Mouse (Mus musculus): ENCODE measurements around the gene Prex1.
"Not testable (repeated sequence)": the region's sequence is repeated elsewhere in the genome, so short reads cannot be mapped to it uniquely, and the experiment has no call there.

Gene Prex1

GRCm38 (mm10) chr2:166713690-166714426 is at the start of gene Prex1:
TSS of gene Prex1 (minus strand) at chr2:166713832.
- peak; percentile 94 for DNase-seq (ENCODE audit: low spot score in 2 of 2)

GRCm38 (mm10) chr2:166757969-166758368 is 44.3 kb upstream of the Prex1 start:
- no peak for DNase-seq (ENCODE audit: low spot score in 2 of 2)

- DNase-seq (ENCODE audit: low spot score in 2 of 2) = no peak
Measured at GRCm38 (mm10) chr2:166754760-166755159, 41.1 kb upstream of the Prex1 start.

- DNase-seq (ENCODE audit: low spot score in 2 of 2) = no peak
Measured at GRCm38 (mm10) chr2:166754194-166754593, 40.6 kb upstream of the Prex1 start.

GRCm38 (mm10) chr2:166750620-166751191 is 37.1 kb upstream of the Prex1 start:
- DNase-seq (ENCODE audit: low spot score in 2 of 2) = no peak

GRCm38 (mm10) chr2:166746261-166746913 is 32.8 kb upstream of the Prex1 start:
- DNase-seq (ENCODE audit: low spot score in 2 of 2) = not testable (repeated sequence)

GRCm38 (mm10) chr2:166745849-166746248 is 32.2 kb upstream of the Prex1 start:
- no peak for DNase-seq (ENCODE audit: low spot score in 2 of 2)

GRCm38 (mm10) chr2:166744433-166744832 is 30.8 kb upstream of the Prex1 start:
- DNase-seq (ENCODE audit: low spot score in 2 of 2) = no peak

- DNase-seq (ENCODE audit: low spot score in 2 of 2) = no peak
Measured at GRCm38 (mm10) chr2:166743504-166743903, 29.9 kb upstream of the Prex1 start.

GRCm38 (mm10) chr2:166741445-166741844 is 27.8 kb upstream of the Prex1 start:
- no peak for DNase-seq (ENCODE audit: low spot score in 2 of 2)

GRCm38 (mm10) chr2:166740396-166740795 is 26.8 kb upstream of the Prex1 start:
- no peak for DNase-seq (ENCODE audit: low spot score in 2 of 2)

- DNase-seq (ENCODE audit: low spot score in 2 of 2) = no peak
Measured at GRCm38 (mm10) chr2:166737307-166737706, 23.7 kb upstream of the Prex1 start.

GRCm38 (mm10) chr2:166735469-166736001 is 21.9 kb upstream of the Prex1 start:
- no peak for DNase-seq (ENCODE audit: low spot score in 2 of 2)

- DNase-seq (ENCODE audit: low spot score in 2 of 2) = no peak
Measured at GRCm38 (mm10) chr2:166732860-166733259, 19.2 kb upstream of the Prex1 start.

- DNase-seq (ENCODE audit: low spot score in 2 of 2) = no peak
Measured at GRCm38 (mm10) chr2:166732146-166732545, 18.5 kb upstream of the Prex1 start.

- DNase-seq (ENCODE audit: low spot score in 2 of 2) = not testable (repeated sequence)
Measured at GRCm38 (mm10) chr2:166731102-166731883, 17.7 kb upstream of the Prex1 start.

GRCm38 (mm10) chr2:166730567-166730915 is 16.9 kb upstream of the Prex1 start:
- no peak for DNase-seq (ENCODE audit: low spot score in 2 of 2)

GRCm38 (mm10) chr2:166729656-166730566 is 16.3 kb upstream of the Prex1 start:
- no peak for DNase-seq (ENCODE audit: low spot score in 2 of 2)

GRCm38 (mm10) chr2:166729045-166729444 is 15.4 kb upstream of the Prex1 start:
- no peak for DNase-seq (ENCODE audit: low spot score in 2 of 2)

- no peak for DNase-seq (ENCODE audit: low spot score in 2 of 2)
Measured at GRCm38 (mm10) chr2:166728261-166728680, 14.6 kb upstream of the Prex1 start.

GRCm38 (mm10) chr2:166727790-166728189 is 14.2 kb upstream of the Prex1 start:
- peak; percentile 73 to 83 for DNase-seq (ENCODE audit: low spot score in 2 of 2)
